Mouse (Mus musculus): ENCODE results near the gene Epo.

The Epo gene

DNA sequence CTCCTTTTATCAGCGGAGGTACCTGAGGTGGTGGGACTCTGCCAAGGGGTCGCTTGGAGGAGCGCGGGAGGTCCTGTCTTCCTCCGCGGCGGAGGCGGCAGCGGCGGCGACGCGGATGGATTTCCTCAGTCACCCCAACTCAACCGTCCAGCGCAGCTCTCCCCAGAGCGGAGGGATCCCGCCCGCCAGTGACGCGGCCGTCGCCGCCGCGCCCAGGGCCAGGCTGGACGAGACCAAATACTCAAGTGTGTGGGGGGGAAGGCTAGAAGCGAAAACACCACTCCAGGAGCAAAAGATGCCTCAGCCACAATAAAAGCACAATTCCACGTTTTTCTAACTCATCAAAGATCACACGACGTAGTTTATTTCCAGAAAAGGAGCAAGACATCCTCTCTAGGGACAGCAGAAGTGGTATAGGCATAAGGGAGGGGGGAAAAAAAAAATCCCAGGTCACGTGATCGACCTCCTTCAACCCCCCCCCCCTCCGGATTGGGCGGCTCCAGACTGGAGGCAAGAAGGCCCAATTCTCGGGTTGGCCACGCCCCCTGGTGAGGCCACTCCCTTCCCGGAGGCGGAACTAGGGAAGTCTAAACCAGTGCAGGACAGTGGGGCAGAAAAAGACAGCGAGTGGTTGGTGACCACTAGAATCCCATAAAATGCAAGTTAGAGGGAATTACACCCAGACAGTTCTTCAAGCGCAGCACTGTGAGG lies at the start of gene Epo, which contains the start of gene Gnb2:
Gene Epo (minus strand): TSS at position 126 of the 711 bp plus-strand sequence.
Gene Gnb2 (minus strand): TSS at position 394 of the 711 bp plus-strand sequence.
- peak; percentile 98 for DNase-seq

DNA sequence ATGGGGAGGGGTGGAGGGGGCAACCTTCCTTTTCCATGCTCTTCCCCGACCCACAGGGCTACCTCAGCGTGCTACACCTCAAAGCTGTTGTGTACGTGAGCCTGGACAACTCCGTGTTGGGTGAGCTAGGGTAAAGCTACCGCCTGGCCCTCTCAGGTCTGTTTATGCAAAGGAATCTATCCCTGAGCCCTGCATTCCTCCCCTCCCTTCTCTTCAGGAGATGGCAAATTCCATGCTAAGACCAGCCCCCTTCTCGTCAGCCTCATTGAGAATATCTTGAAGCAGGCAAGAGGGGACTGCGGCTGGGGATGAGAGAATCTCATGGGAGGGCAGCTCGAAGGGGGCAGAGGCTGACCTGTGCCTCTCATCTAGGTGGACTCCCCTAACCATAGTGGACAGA lies 49.7 kb upstream of the Epo start:
- no peak for DNase-seq

DNA sequence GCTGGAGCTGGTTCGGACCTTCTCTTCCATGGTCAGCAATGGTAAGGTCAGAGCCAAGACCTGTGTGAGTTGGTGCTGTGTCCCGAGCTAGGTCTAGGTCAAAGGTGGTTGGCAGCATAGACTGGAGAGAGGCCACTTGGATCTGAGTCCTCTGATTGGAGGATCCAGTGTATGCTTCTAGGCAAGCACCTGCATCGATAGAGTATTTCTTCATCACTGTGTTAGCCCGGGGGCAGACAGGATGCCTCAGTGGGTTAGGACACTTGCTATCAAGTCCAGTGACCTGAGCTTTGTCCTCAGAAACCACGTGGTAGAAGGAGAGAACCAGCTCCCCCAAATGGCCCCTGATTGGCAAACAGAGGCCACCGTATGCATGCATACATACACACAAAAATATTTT lies 47.2 kb upstream of the Epo start:
- DNase-seq, result no peak

DNA sequence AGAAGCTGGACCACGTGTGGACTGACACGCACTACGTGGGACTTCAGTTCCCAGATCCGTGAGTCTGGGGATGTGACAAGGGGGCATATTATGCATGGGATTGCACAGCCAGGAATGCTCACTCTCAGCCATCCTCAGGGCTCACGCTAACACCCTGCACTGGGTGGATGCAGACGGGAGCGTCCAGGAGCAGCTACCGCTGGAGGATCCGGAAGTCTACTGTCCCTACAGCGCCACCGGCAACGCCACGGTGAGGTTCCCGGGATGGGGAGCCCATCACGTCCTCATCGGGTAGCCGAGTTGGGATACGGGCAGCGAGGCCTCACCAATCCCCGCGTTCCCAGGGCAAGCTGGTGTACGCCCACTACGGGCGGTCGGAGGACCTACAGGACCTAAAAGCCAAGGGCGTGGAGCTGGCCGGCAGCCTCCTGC lies 41.4 kb upstream of the Epo start:
- peak; percentile 45 for DNase-seq

DNA sequence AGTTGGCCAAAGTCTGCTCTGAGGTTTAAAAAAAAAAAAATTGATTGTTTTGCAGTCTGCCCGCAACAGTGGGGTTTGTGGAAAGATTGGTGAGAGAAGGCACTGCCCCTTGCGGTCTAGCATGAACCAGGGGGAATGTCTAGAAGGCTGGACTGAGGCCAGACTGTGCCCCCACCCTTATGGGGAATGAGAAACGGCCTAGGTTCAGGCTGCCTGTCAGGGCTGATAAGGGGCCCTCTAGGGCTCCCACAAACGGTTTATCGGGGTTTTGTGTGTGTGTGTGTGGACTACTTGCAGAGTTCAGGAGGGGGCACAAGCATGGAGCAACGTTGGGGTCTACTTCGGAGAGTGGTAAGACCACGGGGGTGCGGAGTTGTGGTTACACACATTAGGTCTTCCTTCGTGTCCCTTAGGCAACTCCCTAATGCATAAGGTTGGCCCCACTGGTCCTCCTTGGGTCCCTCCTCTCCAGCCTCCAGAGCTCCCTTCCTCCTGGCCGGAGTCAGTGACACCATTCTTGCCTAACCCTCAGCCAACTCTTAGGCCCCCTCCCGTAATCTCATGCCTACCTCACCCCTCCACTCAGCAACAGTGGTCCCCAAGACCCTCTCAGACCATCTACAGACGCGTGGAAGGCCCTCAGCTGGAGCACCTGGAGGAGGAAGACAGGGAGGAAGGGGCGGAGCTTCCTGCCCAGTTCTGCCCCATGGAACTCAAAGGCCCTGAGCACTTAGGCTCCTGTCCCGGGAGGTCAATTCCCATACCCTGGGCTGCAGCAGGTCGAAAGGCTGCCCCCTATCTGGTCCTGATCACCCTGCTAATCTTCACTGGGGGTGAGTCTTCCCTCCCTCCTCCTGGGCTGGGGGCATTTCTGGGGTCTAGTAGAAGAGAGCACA lies 37.9 kb upstream of the Epo start:
- DNase-seq, result no peak

DNA sequence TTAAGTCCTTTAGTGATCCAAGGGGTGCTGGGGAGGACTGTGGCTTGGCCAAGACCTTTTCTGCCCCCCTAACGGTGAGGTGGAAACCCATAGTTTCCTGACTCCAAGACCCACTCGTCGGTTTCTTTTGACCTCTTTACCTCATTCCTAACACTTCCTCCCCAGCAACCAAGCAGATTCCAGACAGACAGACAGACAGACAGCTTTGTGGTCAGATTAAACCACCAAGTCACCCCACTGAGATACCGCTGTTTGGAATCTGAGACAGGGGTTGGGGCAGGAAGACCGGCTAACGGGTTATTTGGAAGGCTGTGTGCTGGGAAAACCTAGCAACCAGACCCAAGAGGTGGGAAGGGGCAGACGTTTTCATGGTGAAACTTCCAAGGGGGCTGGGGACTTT lies 37.1 kb upstream of the Epo start:
- no peak for DNase-seq

DNA sequence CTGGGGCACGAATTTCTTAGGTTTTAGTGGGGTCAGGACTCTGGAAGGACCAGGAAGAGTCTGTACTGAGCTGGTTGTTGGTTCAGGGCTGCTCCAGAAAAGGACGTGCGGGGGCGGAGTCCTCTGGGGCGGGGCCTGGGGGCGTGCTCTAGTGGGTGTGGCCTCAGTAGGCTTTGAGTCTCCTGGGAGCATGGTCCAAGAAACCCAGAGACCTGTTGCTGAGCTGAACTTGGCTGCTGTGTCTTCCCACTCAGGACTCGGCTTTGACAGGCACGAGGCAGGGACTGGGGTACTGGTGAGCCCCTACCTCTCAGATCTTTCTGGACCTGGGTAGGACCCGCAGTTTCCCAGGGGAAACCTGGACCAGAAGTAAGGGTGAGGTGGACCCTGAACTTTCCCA lies 36.6 kb upstream of the Epo start, which contains the start of gene Tfr2:
Gene Tfr2 (plus strand): TSS at position 176 of the 400 bp plus-strand sequence.
- DNase-seq, result no peak

DNA sequence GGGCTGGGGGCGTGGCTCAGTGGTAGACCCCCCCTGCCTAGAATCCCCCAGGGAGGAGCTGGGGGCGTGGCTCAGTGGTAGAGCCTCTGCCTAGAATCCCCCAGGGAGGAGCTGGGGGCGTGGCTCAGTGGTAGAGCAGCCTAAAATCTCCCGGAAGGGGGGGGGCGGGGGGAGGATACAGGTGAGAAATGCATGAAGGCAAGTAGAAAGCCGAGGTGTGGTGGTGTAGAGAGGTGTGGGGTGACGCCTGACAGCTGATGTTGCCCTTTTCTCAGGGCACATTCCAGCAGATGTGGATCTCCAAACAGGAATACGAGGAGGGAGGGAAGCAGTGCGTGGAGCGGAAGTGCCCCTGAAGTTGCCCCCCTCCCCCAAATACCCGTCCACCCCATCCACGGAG lies 36.0 kb upstream of the Epo start:
- DNase-seq, result no peak

DNA sequence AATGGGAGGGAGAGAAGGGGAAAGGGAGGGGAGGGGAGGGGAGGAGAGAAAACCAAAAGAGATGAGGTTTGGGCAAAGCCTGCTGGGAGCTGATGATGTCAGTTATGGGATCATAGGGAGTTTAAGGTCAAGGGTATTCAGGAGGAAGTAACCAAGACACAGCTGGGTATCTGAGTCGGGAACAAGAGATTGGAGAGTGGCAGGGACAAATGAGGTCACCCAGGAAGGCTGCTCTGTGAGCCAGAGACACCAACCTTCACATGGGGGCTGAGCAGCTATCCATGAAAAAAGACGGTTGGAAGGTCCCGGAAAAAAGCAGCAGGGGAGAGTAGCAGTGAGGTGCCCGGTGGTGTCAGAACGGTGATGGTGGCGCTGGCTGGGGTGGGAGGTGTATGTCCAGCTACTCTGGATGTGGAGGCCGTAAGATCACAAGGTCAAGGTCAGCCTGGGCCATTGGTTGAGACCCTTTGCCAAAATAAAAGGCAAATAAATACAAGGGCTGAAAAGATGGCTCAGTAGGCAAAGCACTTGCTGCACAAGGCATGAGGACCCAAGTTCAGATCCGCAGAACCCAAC lies 35.3 kb upstream of the Epo start:
- DNase-seq, result no peak

DNA sequence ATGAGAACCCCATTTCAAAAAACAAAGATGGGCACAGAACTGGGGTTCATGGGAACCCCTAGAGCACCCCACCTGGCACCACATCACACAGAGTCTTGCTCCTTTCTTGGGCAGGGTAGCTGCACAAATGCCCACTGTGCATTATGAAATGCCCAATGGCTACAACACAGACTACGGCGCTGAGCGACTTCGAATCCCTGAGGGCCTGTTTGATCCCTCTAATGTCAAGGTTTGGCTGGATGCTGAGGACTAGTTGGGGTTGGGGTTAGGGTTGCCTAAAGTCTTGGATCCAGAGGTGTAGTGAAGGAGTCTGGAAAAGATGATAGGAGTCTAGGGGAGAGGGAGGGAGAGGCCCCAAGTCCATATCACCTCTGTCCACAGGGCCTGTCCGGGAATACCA lies 33.4 kb upstream of the Epo start:
- DNase-seq, result no peak

DNA sequence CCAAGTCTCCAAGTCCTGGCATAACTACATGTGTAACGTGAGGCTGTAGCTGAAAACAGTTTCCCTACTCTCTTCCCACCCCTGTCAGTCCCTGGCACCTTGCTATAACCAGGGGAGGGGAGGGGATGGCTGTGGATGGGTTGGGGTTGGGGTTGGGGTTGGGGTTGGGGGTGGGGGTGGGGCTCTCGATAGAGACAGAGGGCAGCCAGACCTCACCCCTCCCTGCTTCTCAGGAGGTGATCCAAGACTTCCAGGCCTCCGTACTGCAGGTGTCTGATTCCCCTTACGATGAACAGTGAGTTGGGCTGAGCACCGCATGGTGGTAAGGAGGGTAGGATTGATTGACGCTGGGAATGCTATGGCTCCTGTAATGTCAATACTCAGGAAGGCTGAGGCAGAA lies 32.7 kb upstream of the Epo start:
- no peak for DNase-seq

DNA sequence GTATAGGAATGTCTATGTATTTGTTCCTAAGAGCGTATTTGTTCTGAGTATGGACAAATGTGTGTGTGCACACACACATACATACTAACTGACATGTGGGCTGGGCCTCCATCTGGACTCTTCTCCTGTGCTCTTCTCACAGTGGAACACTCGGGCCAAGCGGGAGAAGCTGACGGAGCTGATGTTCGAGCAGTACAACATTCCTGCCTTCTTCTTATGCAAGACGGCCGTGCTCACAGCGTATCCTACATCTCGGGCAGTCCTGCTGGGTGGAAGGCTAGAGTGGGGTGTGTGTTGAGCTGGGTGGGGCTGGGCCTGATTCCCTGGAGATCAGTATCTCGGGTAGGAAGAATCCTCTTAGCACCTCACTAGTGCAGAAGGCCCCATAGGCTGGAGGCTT lies 29.9 kb upstream of the Epo start:
- DNase-seq, result no peak

DNA sequence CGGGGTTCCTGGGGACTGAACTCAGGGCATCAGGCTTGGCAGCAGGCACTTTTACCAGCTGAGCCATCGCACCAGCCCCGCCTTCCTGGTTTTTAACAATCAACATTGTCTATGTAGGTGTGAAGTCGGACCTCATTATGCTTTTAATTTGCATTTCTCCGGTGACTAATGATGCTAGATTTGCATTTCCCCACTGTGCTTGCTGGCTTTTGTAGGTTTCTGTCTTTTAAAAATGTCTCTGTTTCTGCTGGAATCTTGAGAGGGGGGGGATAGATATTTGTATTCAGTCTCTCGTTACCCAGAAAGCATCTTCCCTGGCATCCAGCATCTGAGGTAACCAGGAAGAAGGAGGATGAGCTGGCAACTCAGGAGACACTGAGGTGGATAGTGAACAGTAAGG lies 28.5 kb upstream of the Epo start:
- no peak for DNase-seq

DNA sequence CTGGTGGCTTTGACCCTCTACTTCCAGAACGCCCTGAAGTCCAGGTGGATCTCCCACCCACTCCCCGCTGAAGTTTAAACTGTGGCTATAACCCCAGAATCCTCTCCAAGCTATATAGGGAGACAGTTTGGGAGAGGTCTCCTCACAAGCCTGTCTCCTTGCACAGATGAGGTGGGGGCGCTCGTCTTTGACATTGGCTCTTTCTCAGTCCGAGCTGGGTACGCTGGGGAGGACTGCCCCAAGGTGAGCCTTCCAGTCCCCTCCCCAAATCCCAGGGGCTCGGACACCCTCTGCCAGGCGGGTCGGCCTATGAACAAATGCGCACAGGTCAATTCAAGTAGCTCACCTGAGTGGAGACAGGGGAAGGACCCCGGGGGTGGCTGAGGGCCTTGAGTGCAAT lies 20.9 kb upstream of the Epo start:
- DNase-seq, result no peak

DNA sequence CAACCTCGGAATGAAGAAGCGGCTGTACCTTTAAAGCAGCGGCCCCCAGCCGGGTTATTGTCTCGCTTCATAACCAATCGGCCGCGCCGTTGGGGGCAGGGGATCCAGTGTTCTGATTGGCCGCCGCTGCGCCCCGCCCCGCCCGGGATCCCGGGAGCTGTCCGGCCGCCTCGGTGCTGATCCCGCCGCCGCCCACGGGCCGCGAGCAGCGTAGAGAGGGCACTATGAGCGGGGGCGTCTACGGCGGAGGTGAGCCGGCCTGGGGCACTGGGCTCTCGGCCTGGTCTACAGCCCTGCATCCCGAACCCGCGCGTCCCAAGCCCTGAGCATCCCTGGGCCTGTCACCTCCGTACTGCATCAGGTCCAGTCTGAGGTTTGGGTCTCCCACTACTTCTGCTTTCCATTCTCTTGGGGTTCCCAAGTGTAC lies 20.4 kb upstream of the Epo start, which contains the start of gene Actl6b:
Gene Actl6b (plus strand): TSS at position 107 of the 427 bp plus-strand sequence.
- DNase-seq, result peak; percentile 93

DNA sequence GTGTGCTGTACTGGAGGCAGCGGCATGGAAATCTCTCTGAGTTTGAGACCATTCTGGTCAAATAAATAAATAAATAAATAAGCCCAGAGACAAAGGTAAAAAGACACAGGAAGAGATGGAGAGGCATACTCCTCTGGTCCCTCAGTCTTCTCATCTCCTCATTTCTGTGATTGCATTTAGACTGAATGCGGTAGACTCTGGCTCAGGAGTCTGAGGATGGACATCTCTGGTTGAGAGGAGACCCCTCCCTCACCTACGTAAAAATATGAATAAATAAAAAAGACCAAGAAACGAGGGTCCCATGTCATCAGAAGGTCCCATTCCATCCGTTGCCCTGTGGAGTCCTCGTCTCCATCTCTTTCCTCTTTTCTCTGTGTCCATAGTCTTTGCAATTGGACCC lies 20.0 kb upstream of the Epo start:
- no peak for DNase-seq

DNA sequence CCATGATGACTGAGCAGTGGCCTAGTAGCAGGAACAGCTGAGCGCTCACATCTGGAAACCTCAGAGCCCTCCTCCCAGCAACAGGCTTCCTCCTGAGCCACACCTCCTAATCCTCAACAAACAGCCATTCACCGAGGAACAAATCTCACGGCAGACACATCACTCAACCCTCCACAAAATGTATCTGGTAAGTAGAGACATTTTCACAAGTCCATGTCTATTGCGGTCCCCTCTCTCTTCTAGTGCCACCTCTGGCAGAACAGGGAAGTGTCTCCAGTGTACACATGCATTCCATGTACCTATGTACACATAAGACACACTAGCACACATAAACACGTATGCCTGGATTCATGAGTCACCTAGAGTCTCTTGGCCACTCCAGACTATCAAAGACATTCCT lies 18.1 kb upstream of the Epo start:
- no peak for DNase-seq

DNA sequence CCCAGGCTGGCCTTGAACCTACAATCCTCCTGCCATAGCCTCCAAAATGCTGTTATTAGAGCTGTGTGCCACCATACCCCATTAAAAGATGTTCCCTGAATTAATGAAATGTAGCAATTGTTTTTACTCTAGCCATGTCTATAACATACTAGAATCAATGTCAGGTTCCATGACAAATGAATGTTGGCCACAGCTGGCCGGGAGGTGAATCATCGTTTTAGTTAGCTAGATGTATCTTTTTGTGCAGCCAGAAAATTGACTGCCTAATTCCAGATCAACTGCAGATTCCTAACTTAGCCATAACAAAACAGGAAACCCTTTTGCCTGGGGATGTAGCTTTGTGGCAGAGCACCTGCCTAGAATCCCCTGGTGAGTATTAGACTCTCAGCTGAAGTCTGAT lies 16.8 kb upstream of the Epo start:
- no peak for DNase-seq

DNA sequence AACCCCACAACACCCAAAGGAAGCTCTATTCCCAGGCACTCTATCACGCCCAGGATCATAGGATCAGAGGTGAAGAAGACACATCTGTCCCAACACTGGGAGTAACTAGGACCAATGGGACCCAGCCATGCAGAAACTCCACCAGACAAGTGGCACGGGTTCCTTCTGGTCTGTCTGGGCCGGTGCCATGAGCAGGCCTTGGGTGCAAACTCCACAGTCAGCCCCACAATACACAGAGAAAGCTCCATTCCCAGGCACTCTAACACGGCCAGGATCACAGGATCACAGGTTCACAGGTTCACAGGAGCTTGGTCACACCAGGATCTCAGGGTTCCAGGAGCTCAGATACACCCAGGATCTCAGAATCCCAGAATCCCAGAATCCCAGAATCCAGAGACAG lies 12.6 kb upstream of the Epo start:
- no peak for DNase-seq

DNA sequence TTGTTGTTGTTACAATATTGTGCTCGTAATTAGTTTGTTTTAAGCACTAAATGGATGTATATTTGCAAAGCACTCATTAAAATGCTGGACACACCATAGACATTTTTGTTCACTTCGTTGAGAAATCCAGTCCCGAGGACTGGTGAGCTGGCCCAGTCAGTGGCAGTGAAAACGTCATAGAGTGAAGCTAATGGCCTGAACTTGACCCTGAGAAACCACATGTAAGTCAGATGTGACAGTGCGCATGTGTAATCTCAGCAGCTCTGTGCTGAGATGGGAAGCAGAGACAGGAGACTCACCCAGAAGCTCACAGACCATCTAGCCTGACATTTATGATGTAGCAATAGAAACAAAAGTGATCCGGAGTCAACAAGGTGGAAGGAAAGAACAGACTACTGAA lies 11.9 kb upstream of the Epo start:
- DNase-seq, result no peak

DNA sequence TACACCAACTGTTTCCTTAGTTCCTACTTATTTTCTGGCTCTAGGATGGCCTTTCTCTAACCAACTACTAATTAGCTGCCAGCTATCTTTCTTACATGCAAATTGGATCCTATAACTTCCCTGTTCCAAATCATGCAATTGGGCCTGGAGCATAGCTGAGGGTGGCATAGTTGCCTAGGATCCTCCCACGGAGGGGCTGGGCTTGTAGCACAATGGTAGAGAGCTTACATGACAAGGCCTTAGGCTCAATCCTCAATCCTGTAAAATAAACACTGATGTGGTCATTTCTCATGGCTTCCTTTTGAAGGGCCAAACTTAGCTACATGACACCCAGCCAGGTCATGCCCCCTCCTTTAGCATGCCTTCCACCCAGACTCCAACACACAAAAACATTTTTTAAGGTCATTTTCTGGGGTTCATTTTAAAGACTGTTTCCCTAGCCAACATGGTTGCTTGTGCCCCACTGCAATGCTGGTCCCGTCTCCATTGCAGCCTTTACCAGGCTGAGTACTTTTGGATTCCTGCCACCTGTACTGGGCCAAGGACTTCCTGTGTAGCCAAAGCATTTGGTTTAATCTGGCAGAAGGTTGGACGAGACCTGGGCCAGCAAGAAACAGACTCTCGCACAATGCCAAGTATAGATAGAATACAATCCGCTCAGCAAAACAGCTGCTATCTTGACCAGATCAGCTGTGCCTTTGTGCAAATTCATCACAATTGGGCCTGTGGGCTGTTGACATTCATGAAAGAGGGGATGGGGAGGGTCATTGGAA lies 8.9 kb upstream of the Epo start:
- DNase-seq, result no peak

DNA sequence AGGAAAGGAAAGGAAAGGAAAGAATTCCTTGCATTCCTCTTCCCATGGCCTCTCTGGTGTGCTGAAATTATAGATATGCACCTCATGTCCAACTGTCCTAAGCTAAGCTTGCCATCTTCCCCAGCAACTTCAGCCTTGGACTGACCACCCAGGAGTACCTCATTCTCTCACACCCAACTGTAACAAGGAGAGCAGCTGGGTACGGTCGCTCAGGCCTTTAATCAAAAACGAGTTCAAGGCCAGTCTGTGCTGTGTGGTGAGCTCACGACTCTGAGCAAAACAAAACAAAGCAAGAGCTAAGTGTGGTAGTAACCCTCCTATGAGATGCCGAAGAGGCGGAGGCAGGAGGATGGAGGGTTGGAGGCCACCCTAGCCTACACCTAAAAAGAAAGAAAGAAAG lies 7.9 kb upstream of the Epo start:
- no peak for DNase-seq

DNA sequence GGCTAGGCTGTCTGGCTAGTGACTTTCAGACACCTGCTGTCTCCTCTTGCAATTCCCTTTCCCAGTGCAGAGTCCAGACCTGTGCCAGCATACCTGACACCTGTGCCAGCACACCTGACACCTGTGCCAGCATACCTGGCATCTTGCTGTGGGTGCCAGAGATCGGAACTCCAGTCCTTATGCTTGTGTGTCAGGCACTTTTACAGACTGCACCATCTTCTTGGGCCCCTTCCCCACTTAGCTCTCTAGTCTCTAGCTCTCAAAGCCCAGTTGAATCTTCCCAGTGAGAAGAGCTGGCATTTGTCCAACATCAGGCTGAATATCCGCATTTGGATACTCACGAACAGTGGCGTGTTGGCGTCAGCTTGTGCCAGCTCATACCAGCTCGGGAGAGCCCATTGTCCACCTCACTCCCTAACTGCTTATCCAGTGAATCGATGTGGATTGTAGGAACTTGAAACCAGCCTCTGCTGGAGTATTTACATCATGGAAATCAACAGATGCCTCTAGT lies 6.3 kb upstream of the Epo start:
- DNase-seq, result peak; percentile 50
